Mouse (Mus musculus) lung, adult 2 months (tissue): ENCODE results near the gene Muc13.

Experiments
- CTCF ChIP-seq: fragments of 200-500 bp; IDR thresholded peaks from 2 replicates; pipeline ENCODE4 v1.5.1; 2011; ENCODE audit warnings: mild to moderate bottlenecking, low read length, control low read depth; ENCODE audit not compliant: insufficient read depth
- POLR2A ChIP-seq: fragments of 200-500 bp; IDR thresholded peaks from 2 replicates; pipeline ENCODE4 v1.6.1; 2011; ENCODE audit warnings: low read depth, mild to moderate bottlenecking, control low read depth, low read length, borderline replicate concordance; ENCODE audit errors: extremely low read depth

GRCm38 (mm10) chr16:33863208-33863751 is 69.4 kb downstream of the Muc13 start:
- TF ChIP-seq CTCF = no peak
- no peak for TF ChIP-seq POLR2A
